Mouse (Mus musculus) gastrocnemius, postnatal 14 days (tissue): ENCODE measurements around the gene Lurap1. TPM values are rescaled to one million over a fixed set of nuclear protein-coding genes. Genes with fewer than 3 reads are reported as not detected.

Experiments used
- DNase-seq: peaks from one replicate; pipeline ENCODE4 v3.0.0; 2021; ENCODE audit warnings: mixed read lengths
- intact Hi-C: fragments of 180-260 bp; cut with DNase I; formaldehyde crosslinking; loops from one replicate; pipeline ENCODE4 v1.15.1; 2025; ENCODE audit warnings: low total_unique reads
- total RNA-seq, 2 experiments: library from RNA; stranded (reverse); gene quantifications; 2 replicates each; pipeline ENCODE4 v1.2.3; 2021

The Lurap1 gene
- total RNA-seq, 2 experiments from 2014 or later = 10.8 to 13.4 TPM

GRCm38 (mm10) chr4:116165708-116166407 lies 14.7 kb upstream of the Lurap1 start:
- DNase-seq = no peak
- intact Hi-C loops = loop anchor here (5.0 kb wide), 1 partner anchor 116 kb away; no protein-coding TSS in a partner anchor

- DNase-seq = no peak
- intact Hi-C loops = loop anchor here (5.0 kb wide), 1 partner anchor 117 kb away; no protein-coding TSS in a partner anchor
Measured at GRCm38 (mm10) chr4:116164759-116165554, 13.8 kb upstream of the Lurap1 start.

GRCm38 (mm10) chr4:116162142-116162541 lies 11.0 kb upstream of the Lurap1 start:
- intact Hi-C loops = no loop called here
- no peak for DNase-seq

- intact Hi-C loops = no loop called here
Measured at GRCm38 (mm10) chr4:116160769-116161168, 9.6 kb upstream of the Lurap1 start.

GRCm38 (mm10) chr4:116159912-116160311 lies 8.8 kb upstream of the Lurap1 start:
- intact Hi-C loops = no loop called here
- DNase-seq = no peak

More at GRCm38 (mm10) chr4:116160769-116161168, 9.6 kb upstream of the Lurap1 start:
- no peak for DNase-seq

GRCm38 (mm10) chr4:116157882-116158281 lies 6.7 kb upstream of the Lurap1 start:
- DNase-seq = no peak
- intact Hi-C loops = no loop called here

GRCm38 (mm10) chr4:116152702-116153101 lies 1.6 kb upstream of the Lurap1 start:
- intact Hi-C loops = no loop called here
- no peak for DNase-seq

- DNase-seq = no peak
- intact Hi-C loops = no loop called here
Measured at GRCm38 (mm10) chr4:116150862-116151221, 296 bp downstream of the Lurap1 start.

- peak; percentile 78 for DNase-seq
- intact Hi-C loops = no loop called here
Measured at GRCm38 (mm10) chr4:116150156-116150861, 829 bp downstream of the Lurap1 start.

- intact Hi-C loops = no loop called here
- DNase-seq = no peak
Measured at GRCm38 (mm10) chr4:116149812-116150155, 1.4 kb downstream of the Lurap1 start.

GRCm38 (mm10) chr4:116143891-116144717 lies 7.0 kb downstream of the Lurap1 start:
- intact Hi-C loops = no loop called here
- peak; percentile 69 for DNase-seq

GRCm38 (mm10) chr4:116143317-116143811 lies 7.8 kb downstream of the Lurap1 start:
- DNase-seq = peak; percentile 41
- intact Hi-C loops = no loop called here

- no peak for DNase-seq
- intact Hi-C loops = no loop called here
Measured at GRCm38 (mm10) chr4:116142269-116142668, 8.9 kb downstream of the Lurap1 start.

GRCm38 (mm10) chr4:116141736-116142135 lies 9.4 kb downstream of the Lurap1 start:
- intact Hi-C loops = no loop called here
- DNase-seq = no peak

GRCm38 (mm10) chr4:116140801-116141574 lies 10.2 kb downstream of the Lurap1 start:
- DNase-seq = no peak
- intact Hi-C loops = no loop called here

- DNase-seq = no peak
- intact Hi-C loops = no loop called here
Measured at GRCm38 (mm10) chr4:116137421-116137996, 13.6 kb downstream of the Lurap1 start.

- no peak for DNase-seq
- intact Hi-C loops = no loop called here
Measured at GRCm38 (mm10) chr4:116134990-116135389, 16.1 kb downstream of the Lurap1 start.

GRCm38 (mm10) chr4:116133126-116133525 lies 18.0 kb downstream of the Lurap1 start:
- no peak for DNase-seq
- intact Hi-C loops = no loop called here
